Mouse (Mus musculus): ENCODE results near the gene Pde8a. TPM values are rescaled to one million over a fixed set of nuclear protein-coding genes. Genes with fewer than 3 reads are reported as not detected.

Pde8a gene
- polyA plus RNA-seq, 1 experiment from 2014 or later = 3.0 TPM

- Histone ChIP-seq H3K4me1 (ENCODE audit: control insufficient read depth, insufficient read depth, low read length) (no peaks in the 10 kb centered on the region), H3K9ac (ENCODE audit: low read length) (no peak overlapping the region), H3K9me3 (ENCODE audit: control insufficient read depth, low read length) (no peaks in the 10 kb centered on the region), H3K4me3 (ENCODE audit: low read depth, low read length) (no peak overlapping the region), H3K36me3 (ENCODE audit: control insufficient read depth, insufficient read depth, low read length) (no peaks in the 10 kb centered on the region), H3K27me3 (ENCODE audit: control insufficient read depth, insufficient read depth, low read length) (no peaks in the 10 kb centered on the region), H3K27ac (ENCODE audit: low read depth, low read length) (no peak overlapping the region), H3K4me2 (no peak overlapping the region)
- ATAC-seq (ENCODE audit: low FRiP score) (no peak), DNase-seq (ENCODE audit: low spot score, missing footprints) (no peak)
- 95% methylated on average over 1 of the region's 1 CpGs for WGBS
Measured at GRCm38 (mm10) chr7:81281240-81281639, 67.8 kb downstream of the Pde8a start.

GRCm38 (mm10) chr7:81286456-81286855 is 73.1 kb downstream of the Pde8a start:
- DNase-seq (ENCODE audit: low spot score, missing footprints) (no peak), ATAC-seq (ENCODE audit: low FRiP score) (no peak)
- no peaks in the 10 kb centered on the region for H3K36me3 ChIP-seq (ENCODE audit: control insufficient read depth, insufficient read depth, low read length)
- WGBS = 32% methylated on average over 7 of the region's 7 CpGs
- no peaks in the 10 kb centered on the region for H3K9me3 ChIP-seq (ENCODE audit: control insufficient read depth, low read length)
- H3K27me3 ChIP-seq (ENCODE audit: control insufficient read depth, insufficient read depth, low read length) = no peaks in the 10 kb centered on the region
- no peak overlapping the region for H3K9ac ChIP-seq (ENCODE audit: low read length)
- no peak overlapping the region for H3K4me3 ChIP-seq (ENCODE audit: low read depth, low read length)
- no peak overlapping the region for H3K4me2 ChIP-seq
- H3K4me1 ChIP-seq (ENCODE audit: control insufficient read depth, insufficient read depth, low read length) = no peaks in the 10 kb centered on the region
- H3K27ac ChIP-seq (ENCODE audit: low read depth, low read length) = no peak overlapping the region

- 63% methylated on average over 8 of the region's 8 CpGs for WGBS
- no peaks in the 10 kb centered on the region for H3K9me3 ChIP-seq (ENCODE audit: control insufficient read depth, low read length)
Measured at GRCm38 (mm10) chr7:81286946-81287345, 73.5 kb downstream of the Pde8a start.

GRCm38 (mm10) chr7:81295169-81295568 is 81.8 kb downstream of the Pde8a start:
- ATAC-seq (ENCODE audit: low FRiP score) (no peak), DNase-seq (ENCODE audit: low spot score, missing footprints) (no peak)
- Histone ChIP-seq H3K4me1 (ENCODE audit: control insufficient read depth, insufficient read depth, low read length) (no peaks in the 10 kb centered on the region), H3K9me3 (ENCODE audit: control insufficient read depth, low read length) (no peaks in the 10 kb centered on the region), H3K9ac (ENCODE audit: low read length) (no peak overlapping the region), H3K27ac (ENCODE audit: low read depth, low read length) (no peak overlapping the region), H3K4me3 (ENCODE audit: low read depth, low read length) (no peak overlapping the region), H3K36me3 (ENCODE audit: control insufficient read depth, insufficient read depth, low read length) (no peaks in the 10 kb centered on the region), H3K27me3 (ENCODE audit: control insufficient read depth, insufficient read depth, low read length) (no peaks in the 10 kb centered on the region), H3K4me2 (no peak overlapping the region)
- 95% methylated on average over 2 of the region's 2 CpGs for WGBS

More at GRCm38 (mm10) chr7:81286946-81287345, 73.5 kb downstream of the Pde8a start:
- DNase-seq (ENCODE audit: low spot score, missing footprints) = no peak
- Histone ChIP-seq H3K36me3 (ENCODE audit: control insufficient read depth, insufficient read depth, low read length) (no peaks in the 10 kb centered on the region), H3K9ac (ENCODE audit: low read length) (no peak overlapping the region), H3K4me2 (no peak overlapping the region), H3K4me3 (ENCODE audit: low read depth, low read length) (no peak overlapping the region), H3K27ac (ENCODE audit: low read depth, low read length) (no peak overlapping the region), H3K4me1 (ENCODE audit: control insufficient read depth, insufficient read depth, low read length) (no peaks in the 10 kb centered on the region), H3K27me3 (ENCODE audit: control insufficient read depth, insufficient read depth, low read length) (no peaks in the 10 kb centered on the region)
- no peak for ATAC-seq (ENCODE audit: low FRiP score)

GRCm38 (mm10) chr7:81298206-81298605 is 84.8 kb downstream of the Pde8a start:
- DNase-seq (ENCODE audit: low spot score, missing footprints) (no peak), ATAC-seq (ENCODE audit: low FRiP score) (no peak)
- Histone ChIP-seq H3K9me3 (ENCODE audit: control insufficient read depth, low read length) (no peaks in the 10 kb centered on the region), H3K36me3 (ENCODE audit: control insufficient read depth, insufficient read depth, low read length) (no peaks in the 10 kb centered on the region), H3K27me3 (ENCODE audit: control insufficient read depth, insufficient read depth, low read length) (no peaks in the 10 kb centered on the region), H3K27ac (ENCODE audit: low read depth, low read length) (no peak overlapping the region), H3K4me1 (ENCODE audit: control insufficient read depth, insufficient read depth, low read length) (peaks cover 5% of the 10 kb centered on the region; the same call in 1 of the 2 replicates), H3K4me2 (no peak overlapping the region), H3K9ac (ENCODE audit: low read length) (no peak overlapping the region), H3K4me3 (ENCODE audit: low read depth, low read length) (no peak overlapping the region)
- WGBS = 42% methylated on average over 6 of the region's 6 CpGs

- Histone ChIP-seq H3K4me1 (ENCODE audit: control insufficient read depth, insufficient read depth, low read length) (peaks cover 5% of the 10 kb centered on the region; the same call in 1 of the 2 replicates), H3K9ac (ENCODE audit: low read length) (no peak overlapping the region), H3K4me2 (no peak overlapping the region), H3K27ac (ENCODE audit: low read depth, low read length) (no peak overlapping the region), H3K36me3 (ENCODE audit: control insufficient read depth, insufficient read depth, low read length) (no peaks in the 10 kb centered on the region), H3K4me3 (ENCODE audit: low read depth, low read length) (no peak overlapping the region), H3K27me3 (ENCODE audit: control insufficient read depth, insufficient read depth, low read length) (no peaks in the 10 kb centered on the region), H3K9me3 (ENCODE audit: control insufficient read depth, low read length) (no peaks in the 10 kb centered on the region)
- DNase-seq (ENCODE audit: low spot score, missing footprints) (no peak), ATAC-seq (ENCODE audit: low FRiP score) (no peak)
- 49% methylated on average over 7 of the region's 7 CpGs for WGBS
Measured at GRCm38 (mm10) chr7:81301323-81301722, 87.9 kb downstream of the Pde8a start.

- H3K9ac ChIP-seq (ENCODE audit: low read length) = no peak overlapping the region
- H3K27me3 ChIP-seq (ENCODE audit: control insufficient read depth, insufficient read depth, low read length) = no peaks in the 10 kb centered on the region
- no peak overlapping the region for H3K4me2 ChIP-seq
- no peak overlapping the region for H3K27ac ChIP-seq (ENCODE audit: low read depth, low read length)
- 97% methylated on average over 2 of the region's 2 CpGs for WGBS
- H3K9me3 ChIP-seq (ENCODE audit: control insufficient read depth, low read length) = no peaks in the 10 kb centered on the region
- DNase-seq (ENCODE audit: low spot score, missing footprints) = no peak
- no peaks in the 10 kb centered on the region for H3K36me3 ChIP-seq (ENCODE audit: control insufficient read depth, insufficient read depth, low read length)
- ATAC-seq (ENCODE audit: low FRiP score) = no peak
- no peak overlapping the region for H3K4me3 ChIP-seq (ENCODE audit: low read depth, low read length)
- peaks cover 5% of the 10 kb centered on the region; the same call in 1 of the 2 replicates for H3K4me1 ChIP-seq (ENCODE audit: control insufficient read depth, insufficient read depth, low read length)
Measured at GRCm38 (mm10) chr7:81303682-81304081, 90.3 kb downstream of the Pde8a start.

GRCm38 (mm10) chr7:81304100-81304499 is 90.7 kb downstream of the Pde8a start:
- Histone ChIP-seq H3K9me3 (ENCODE audit: control insufficient read depth, low read length) (no peaks in the 10 kb centered on the region), H3K27me3 (ENCODE audit: control insufficient read depth, insufficient read depth, low read length) (no peaks in the 10 kb centered on the region), H3K4me3 (ENCODE audit: low read depth, low read length) (no peak overlapping the region), H3K4me1 (ENCODE audit: control insufficient read depth, insufficient read depth, low read length) (peaks cover 5% of the 10 kb centered on the region; the same call in 1 of the 2 replicates), H3K27ac (ENCODE audit: low read depth, low read length) (no peak overlapping the region), H3K9ac (ENCODE audit: low read length) (no peak overlapping the region), H3K36me3 (ENCODE audit: control insufficient read depth, insufficient read depth, low read length) (no peaks in the 10 kb centered on the region), H3K4me2 (no peak overlapping the region)
- DNase-seq (ENCODE audit: low spot score, missing footprints) = no peak
- 79% methylated on average over 5 of the region's 5 CpGs for WGBS
- no peak for ATAC-seq (ENCODE audit: low FRiP score)

GRCm38 (mm10) chr7:81304675-81305074 is 91.3 kb downstream of the Pde8a start:
- H3K4me1 ChIP-seq (ENCODE audit: control insufficient read depth, insufficient read depth, low read length) = peaks cover 5% of the 10 kb centered on the region; the same call in 1 of the 2 replicates
- H3K4me2 ChIP-seq = no peak overlapping the region
- H3K9me3 ChIP-seq (ENCODE audit: control insufficient read depth, low read length) = no peaks in the 10 kb centered on the region
- WGBS = 94% methylated on average over 5 of the region's 5 CpGs
- DNase-seq (ENCODE audit: low spot score, missing footprints) (no peak), ATAC-seq (ENCODE audit: low FRiP score) (no peak)
- no peak overlapping the region for H3K9ac ChIP-seq (ENCODE audit: low read length)
- no peak overlapping the region for H3K4me3 ChIP-seq (ENCODE audit: low read depth, low read length)
- H3K27me3 ChIP-seq (ENCODE audit: control insufficient read depth, insufficient read depth, low read length) = no peaks in the 10 kb centered on the region
- H3K36me3 ChIP-seq (ENCODE audit: control insufficient read depth, insufficient read depth, low read length) = no peaks in the 10 kb centered on the region
- no peak overlapping the region for H3K27ac ChIP-seq (ENCODE audit: low read depth, low read length)

GRCm38 (mm10) chr7:81307735-81308134 is 94.3 kb downstream of the Pde8a start:
- H3K9me3 ChIP-seq (ENCODE audit: control insufficient read depth, low read length) = no peaks in the 10 kb centered on the region
- no peak overlapping the region for H3K9ac ChIP-seq (ENCODE audit: low read length)
- H3K4me3 ChIP-seq (ENCODE audit: low read depth, low read length) = no peak overlapping the region
- no peaks in the 10 kb centered on the region for H3K27me3 ChIP-seq (ENCODE audit: control insufficient read depth, insufficient read depth, low read length)
- ATAC-seq (ENCODE audit: low FRiP score) (no peak), DNase-seq (ENCODE audit: low spot score, missing footprints) (no peak)
- 78% methylated on average over 8 of the region's 8 CpGs for WGBS
- H3K4me2 ChIP-seq = no peak overlapping the region
- no peak overlapping the region for H3K27ac ChIP-seq (ENCODE audit: low read depth, low read length)
- H3K4me1 ChIP-seq (ENCODE audit: control insufficient read depth, insufficient read depth, low read length) = no peaks in the 10 kb centered on the region
- H3K36me3 ChIP-seq (ENCODE audit: control insufficient read depth, insufficient read depth, low read length) = no peaks in the 10 kb centered on the region
